Mouse (Mus musculus): ENCODE data around the gene Adm2.

GRCm38 (mm10) chr15:89309962-89310498 is 12.5 kb upstream of the Adm2 start:
- TF ChIP-seq ZNF384 (IDR thresholded peaks at IDR 0.05; ENCODE audit: low read depth, low read length) (no peak), CHD2 (IDR thresholded peaks at IDR 0.05; ENCODE audit: low read depth, low read length) (no peak)

All from ES-E14 (cell line).